Mouse (Mus musculus) stomach, postnatal 0 days (tissue): ENCODE results near the gene Defb7. TPM values are rescaled to one million over a fixed set of nuclear protein-coding genes. Genes with fewer than 3 reads are reported as not detected.
A peak's percentile ranks its signal among the peaks of the same experiment; 100 is the strongest.

ENCODE experiments used
- ATAC-seq: fragments of 200-750 bp; cut with Nextera tagmentation; 2 replicates; pipeline ENCODE4 v1.8.0; 2017; ENCODE audit not compliant: low FRiP score, low TSS enrichment
- DNase-seq: peaks from one replicate; pipeline ENCODE4 v3.0.0-alpha.2; 2016; ENCODE audit warnings: low spot score
- H3K27ac ChIP-seq: fragments of 300-500 bp; sonication (generic); replicated peaks from 2 replicates; pipeline ENCODE4 v1.5.1; 2014; ENCODE audit warnings: mild to moderate bottlenecking, control low read depth
- H3K27me3 ChIP-seq: fragments of 300-500 bp; sonication (generic); 2 replicates; pipeline ENCODE4 v1.6.1; 2014; ENCODE audit warnings: low read length; ENCODE audit not compliant: control insufficient read depth, insufficient read depth
- H3K36me3 ChIP-seq: fragments of 300-500 bp; sonication (generic); 2 replicates; pipeline ENCODE4 v1.6.1; 2014; ENCODE audit warnings: low read length, mixed read lengths; ENCODE audit not compliant: control insufficient read depth, insufficient read depth
- H3K4me1 ChIP-seq: fragments of 300-500 bp; sonication (generic); replicated peaks from 2 replicates; pipeline ENCODE4 v1.6.1; 2014; ENCODE audit warnings: antibody characterized with exemption; ENCODE audit not compliant: control insufficient read depth, insufficient read depth
- H3K4me2 ChIP-seq: fragments of 300-500 bp; sonication (generic); replicated peaks from 2 replicates; pipeline ENCODE4 v1.6.1; 2014; ENCODE audit warnings: low read depth, mild to moderate bottlenecking, control low read depth, moderate library complexity
- H3K4me3 ChIP-seq: fragments of 300-500 bp; sonication (generic); 2 replicates; pipeline ENCODE4 v1.5.1; 2014; ENCODE audit warnings: low read depth, low read length, control low read depth
- H3K9ac ChIP-seq: fragments of 300-500 bp; sonication (generic); 2 replicates; pipeline ENCODE4 v1.6.1; 2014; ENCODE audit warnings: mild to moderate bottlenecking, low read length, control low read depth, mixed read lengths
- H3K9me3 ChIP-seq: fragments of 300-500 bp; sonication (generic); 2 replicates; pipeline ENCODE4 v1.6.1; 2016; ENCODE audit warnings: low read length; ENCODE audit not compliant: control insufficient read depth
- CTCF ChIP-seq: IDR thresholded peaks from 2 replicates; pipeline ENCODE4 v1.5.1; 2016; ENCODE audit warnings: antibody characterized with exemption, low read depth, mild to moderate bottlenecking, moderate library complexity
- EP300 ChIP-seq: optimal IDR thresholded peaks from 2 replicates; pipeline ENCODE3; 2016; ENCODE audit warnings: antibody characterized with exemption
- WGBS: fragments of 180-500 bp; shearing (Covaris S2); extraction: QIAGEN DNeasy Blood & Tissue Kit; methylation state at CpG from one replicate; pipeline ENCODE4 v1.1.7; 2014; 5-methylcytosine and 5-hydroxymethylcytosine counted together
- polyA plus RNA-seq: library from polyadenylated mRNA; unstranded; fragments of >200 nt; fragmentation: Nextera tagmentation; extraction: Ambion mirVana; gene quantifications from 2 replicates; pipeline ENCODE4 v1.2.1, GENCODE M21; 2015

Gene Defb7
- polyA plus RNA-seq, result not detected in 2 replicates

DNA sequence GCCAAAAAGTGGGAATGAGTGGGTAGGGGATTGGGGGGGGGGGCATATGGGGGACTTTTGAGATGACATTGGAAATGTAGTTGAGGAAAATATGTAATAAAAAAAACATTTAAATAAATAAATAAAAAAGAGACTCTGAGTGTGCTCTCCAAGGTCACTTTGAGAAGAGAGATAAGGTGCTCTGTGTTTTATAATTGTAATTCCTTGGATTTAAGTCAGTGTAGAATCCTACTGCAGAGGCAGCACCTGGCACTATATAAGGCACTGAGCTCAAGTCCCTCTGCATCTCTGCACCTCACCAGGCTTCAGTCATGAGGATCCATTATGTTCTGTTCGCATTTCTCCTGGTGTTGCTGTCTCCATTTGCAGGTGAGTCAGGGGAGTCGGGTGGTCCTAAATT lies at the start of gene Defb7:
TSS of gene Defb7 (plus strand) at position 301 of the 400 bp plus-strand sequence.
- H3K36me3 ChIP-seq, result no peaks in the 10 kb centered on the region
- ATAC-seq, result no peak
- no peaks in the 10 kb centered on the region for H3K9me3 ChIP-seq
- whole genome bisulfite sequencing, result 100% methylated on average over 2 of the region's 2 CpGs
- no peak within 1 kb of the TSS for H3K4me2 ChIP-seq
- no peaks in the 10 kb centered on the region for H3K4me1 ChIP-seq
- H3K9ac ChIP-seq, result no peak within 1 kb of the TSS
- H3K27ac ChIP-seq, result no peak within 1 kb of the TSS
- H3K4me3 ChIP-seq, result no peak within 1 kb of the TSS
- no peaks in the 10 kb centered on the region for H3K27me3 ChIP-seq
- DNase-seq, result no peak
- TF ChIP-seq EP300 (no peak), CTCF (no peak)

DNA sequence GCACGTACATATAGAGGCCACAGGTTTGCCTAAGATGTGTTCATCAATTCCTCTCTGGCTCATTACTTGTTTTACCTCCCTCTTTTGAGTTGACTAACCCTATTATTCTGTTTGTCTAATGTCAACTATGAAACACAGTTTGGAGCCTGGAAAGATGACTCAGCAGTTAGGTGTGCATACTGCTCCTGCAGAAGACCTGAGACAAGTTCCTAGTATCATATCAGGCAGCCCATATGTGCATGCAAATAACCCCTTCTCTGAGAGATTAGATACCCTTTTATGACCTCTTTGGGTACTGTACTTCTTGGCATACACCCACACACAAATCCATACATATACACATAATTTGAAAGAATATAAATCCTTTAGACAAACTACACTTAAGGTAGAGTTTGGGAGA lies 48.5 kb upstream of the Defb7 start:
- Histone ChIP-seq H3K27ac (no peak overlapping the region), H3K27me3 (no peaks in the 10 kb centered on the region), H3K4me3 (no peak overlapping the region), H3K9me3 (no peaks in the 10 kb centered on the region), H3K9ac (no peak overlapping the region), H3K36me3 (no peaks in the 10 kb centered on the region), H3K4me2 (no peak overlapping the region), H3K4me1 (no peaks in the 10 kb centered on the region)
- ATAC-seq (no peak), DNase-seq (no peak)
- WGBS, result 70% methylated on average over 1 of the region's 1 CpGs
- TF ChIP-seq CTCF (no peak), EP300 (no peak)

DNA sequence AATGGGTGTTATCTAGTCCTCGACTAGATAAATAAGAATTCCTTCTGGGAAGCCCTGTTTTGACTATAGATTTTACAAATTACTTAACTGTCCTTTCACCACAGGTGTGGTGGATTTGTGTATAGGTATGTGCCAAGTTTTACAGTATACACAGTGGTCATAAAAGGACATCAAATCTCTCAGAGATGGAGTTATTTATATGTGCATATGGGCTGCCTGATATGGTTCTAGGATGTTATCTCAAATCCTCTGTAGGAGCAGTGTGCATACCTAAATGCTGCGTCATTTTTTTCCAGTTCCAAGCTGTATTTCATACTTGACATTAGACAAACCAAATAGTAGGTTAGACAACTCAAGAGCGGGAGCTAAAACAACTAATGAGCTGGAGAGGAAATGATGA lies 33.5 kb upstream of the Defb7 start:
- 0 out of 2 replicates have a peak, but pooled peaks cover 3% of the 10 kb centered on the region for H3K9me3 ChIP-seq
- DNase-seq (no peak), ATAC-seq (no peak)
- no peak for TF ChIP-seq CTCF
- TF ChIP-seq EP300, result no peak
- no peaks in the 10 kb centered on the region for H3K27me3 ChIP-seq
- H3K36me3 ChIP-seq, result no peaks in the 10 kb centered on the region
- H3K4me2 ChIP-seq, result no peak overlapping the region
- H3K27ac ChIP-seq, result no peak overlapping the region
- no peaks in the 10 kb centered on the region for H3K4me1 ChIP-seq
- H3K9ac ChIP-seq, result no peak overlapping the region
- no peak overlapping the region for H3K4me3 ChIP-seq
- 65% methylated on average over 3 of the region's 3 CpGs for WGBS

DNA sequence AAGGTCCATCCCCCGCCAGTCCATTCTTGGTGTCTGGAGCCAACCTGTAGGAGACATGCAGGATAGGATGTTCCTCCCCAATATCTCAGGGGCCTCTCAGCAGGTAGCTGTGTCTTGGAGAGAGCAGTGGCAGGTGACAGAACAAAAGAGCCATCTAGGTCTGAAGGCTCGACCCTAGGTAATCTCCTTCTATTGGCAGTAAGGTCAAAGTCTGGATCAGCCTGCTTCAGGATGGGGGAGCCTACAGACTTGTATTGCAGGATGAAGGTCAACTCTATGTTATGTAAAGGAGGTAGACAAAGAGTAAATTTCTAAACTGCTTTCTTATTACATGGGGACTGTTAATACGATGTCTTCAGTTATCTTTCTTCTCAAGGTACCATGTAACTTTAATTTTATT lies 25.9 kb upstream of the Defb7 start:
- TF ChIP-seq EP300, result no peak
- TF ChIP-seq CTCF, result no peak
- 76% methylated on average over 3 of the region's 3 CpGs for WGBS
- no peak overlapping the region for H3K4me2 ChIP-seq
- no peak for DNase-seq
- ATAC-seq, result no peak
- no peak overlapping the region for H3K9ac ChIP-seq
- no peaks in the 10 kb centered on the region for H3K36me3 ChIP-seq
- H3K4me3 ChIP-seq, result no peak overlapping the region
- no peaks in the 10 kb centered on the region for H3K4me1 ChIP-seq
- H3K9me3 ChIP-seq, result no peaks in the 10 kb centered on the region
- no peaks in the 10 kb centered on the region for H3K27me3 ChIP-seq
- no peak overlapping the region for H3K27ac ChIP-seq

DNA sequence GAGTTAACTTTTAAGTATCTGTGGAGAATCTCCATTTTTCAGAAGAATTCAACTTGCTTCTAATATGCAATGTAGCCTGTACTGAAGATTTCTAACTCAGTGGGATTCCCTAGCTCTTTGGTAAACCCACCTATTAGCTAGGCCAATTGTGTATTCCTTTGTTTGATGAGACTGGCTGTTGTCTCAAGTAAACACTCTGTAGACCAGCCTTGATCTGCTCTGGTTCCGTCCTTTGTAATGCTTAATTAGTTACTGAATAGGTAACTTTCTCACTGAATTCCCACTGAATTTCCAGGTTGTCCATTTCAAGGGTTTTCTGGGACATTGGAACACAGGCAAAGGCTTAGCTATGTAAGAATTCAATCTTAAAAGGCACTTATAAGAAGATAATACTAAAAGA lies 5.6 kb downstream of the Defb7 start:
- Histone ChIP-seq H3K9ac (no peak overlapping the region), H3K36me3 (no peaks in the 10 kb centered on the region), H3K4me3 (no peak overlapping the region), H3K4me2 (no peak overlapping the region), H3K4me1 (no peaks in the 10 kb centered on the region), H3K27ac (no peak overlapping the region), H3K9me3 (no peaks in the 10 kb centered on the region), H3K27me3 (no peaks in the 10 kb centered on the region)
- TF ChIP-seq CTCF (no peak), EP300 (no peak)
- 80% methylated on average over 1 of the region's 1 CpGs for WGBS
- ATAC-seq (no peak), DNase-seq (no peak)

DNA sequence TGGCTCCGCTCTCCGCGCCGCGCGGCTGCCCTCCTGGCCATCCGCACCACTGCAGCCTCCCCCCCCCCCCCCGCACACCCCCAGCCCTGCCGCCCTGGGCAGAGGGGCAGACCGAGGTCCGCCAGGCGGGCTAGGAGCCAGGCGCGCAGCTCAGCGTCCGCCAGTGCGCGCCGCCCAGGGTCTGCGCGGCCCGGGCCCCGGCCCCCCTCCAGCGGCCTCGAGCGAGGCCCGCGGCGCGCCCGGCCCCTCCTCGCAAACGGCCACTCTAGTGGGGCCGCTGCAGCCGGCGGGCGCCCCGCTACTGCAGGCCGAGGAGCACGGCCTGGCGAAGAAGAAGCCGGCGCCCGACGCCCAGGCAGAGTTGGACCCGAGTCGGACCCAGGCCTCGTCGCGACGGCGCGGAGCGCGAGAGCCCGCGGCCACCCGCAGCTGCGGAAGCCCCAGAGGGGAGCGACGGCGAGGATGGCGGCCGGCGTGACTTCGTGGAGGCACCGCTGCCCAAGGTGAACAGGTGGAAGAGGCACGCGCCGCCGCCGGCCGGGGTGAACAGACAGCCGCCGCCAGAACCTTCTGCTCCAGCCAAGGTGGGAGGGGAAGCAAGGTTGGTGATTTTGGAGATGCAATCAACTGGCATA lies 40.4 kb downstream of the Defb7 start:
- H3K27me3 ChIP-seq, result no peaks in the 10 kb centered on the region
- H3K9ac ChIP-seq, result no peak overlapping the region
- no peaks in the 10 kb centered on the region for H3K4me1 ChIP-seq
- H3K27ac ChIP-seq, result no peak overlapping the region
- TF ChIP-seq CTCF (no peak), EP300 (no peak)
- DNase-seq (peak; percentile 22), ATAC-seq (peak; percentile 56; the same call in 1 of the 2 replicates)
- WGBS, result 5% methylated on average over 52 of the region's 75 CpGs
- peak overlapping the region; percentile 52 for H3K4me2 ChIP-seq
- H3K4me3 ChIP-seq, result peak overlapping the region; percentile 27
- no peaks in the 10 kb centered on the region for H3K9me3 ChIP-seq
- H3K36me3 ChIP-seq, result no peaks in the 10 kb centered on the region
